Mouse (Mus musculus): ENCODE results near the gene Orc2. TPM values are rescaled to one million over a fixed set of nuclear protein-coding genes. Genes with fewer than 3 reads are reported as not detected.

Orc2 gene
- 28.0 and 28.6 TPM in 2 replicates for polyA plus RNA-seq (2015; fragmentation: Nextera tagmentation; extraction: Ambion mirVana)

GRCm38 (mm10) chr1:58504577-58505254, at the start of gene Orc2:
Gene Orc2, minus strand, starts transcription at chr1:58505109.
- H3K4me3 ChIP-seq (replicated peaks), result peak within 1 kb of the TSS; percentile 95
- H3K27ac ChIP-seq (replicated peaks), result peak within 1 kb of the TSS; percentile 90
- H3K4me1 ChIP-seq (replicated peaks), result peaks cover 32% of the 10 kb centered on the region
- under 1% methylated on average over 64 of the region's 64 CpGs for WGBS (ENCODE audit: insufficient replicate concordance)
- H3K36me3 ChIP-seq (replicated peaks), result peaks cover 26% of the 10 kb centered on the region
- peak within 1 kb of the TSS; percentile 77 for H3K4me2 ChIP-seq
- H3K9ac ChIP-seq, result peak within 1 kb of the TSS; percentile 92
- peaks cover 15% of the 10 kb centered on the region for H3K9me3 ChIP-seq (replicated peaks)
- no peaks in the 10 kb centered on the region for H3K27me3 ChIP-seq
- ATAC-seq (ENCODE audit: insufficient read depth), result peak; percentile 97

DNA sequence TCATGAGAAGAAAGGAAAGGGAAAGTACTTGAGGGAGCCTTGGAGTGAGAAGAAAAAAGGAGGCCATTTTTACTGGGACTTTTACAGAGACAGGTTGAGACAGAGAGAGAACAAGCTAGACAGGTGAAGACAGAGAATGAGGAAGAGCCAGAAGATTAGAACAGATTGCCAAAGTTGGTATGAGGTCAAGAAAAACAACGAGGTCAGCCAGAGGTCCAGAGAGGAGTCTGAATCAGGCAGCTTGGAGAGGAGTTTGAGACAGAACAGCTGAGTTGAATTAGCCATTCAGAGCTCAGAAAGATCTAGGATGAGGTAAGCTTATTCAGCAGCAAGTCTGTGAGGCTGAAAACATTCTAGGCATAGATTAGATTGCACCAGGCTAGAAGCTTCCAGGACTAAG, 36.5 kb upstream of the Orc2 start:
- Histone ChIP-seq H3K36me3 (replicated peaks) (peaks cover 58% of the 10 kb centered on the region), H3K4me2 (no peak overlapping the region), H3K9me3 (replicated peaks) (no peaks in the 10 kb centered on the region), H3K27ac (replicated peaks) (no peak overlapping the region), H3K9ac (no peak overlapping the region), H3K4me1 (replicated peaks) (no peaks in the 10 kb centered on the region), H3K27me3 (no peaks in the 10 kb centered on the region), H3K4me3 (replicated peaks) (no peak overlapping the region)
- 51% methylated on average over 1 of the region's 1 CpGs for WGBS (ENCODE audit: insufficient replicate concordance)
- ATAC-seq (ENCODE audit: insufficient read depth), result no peak

DNA sequence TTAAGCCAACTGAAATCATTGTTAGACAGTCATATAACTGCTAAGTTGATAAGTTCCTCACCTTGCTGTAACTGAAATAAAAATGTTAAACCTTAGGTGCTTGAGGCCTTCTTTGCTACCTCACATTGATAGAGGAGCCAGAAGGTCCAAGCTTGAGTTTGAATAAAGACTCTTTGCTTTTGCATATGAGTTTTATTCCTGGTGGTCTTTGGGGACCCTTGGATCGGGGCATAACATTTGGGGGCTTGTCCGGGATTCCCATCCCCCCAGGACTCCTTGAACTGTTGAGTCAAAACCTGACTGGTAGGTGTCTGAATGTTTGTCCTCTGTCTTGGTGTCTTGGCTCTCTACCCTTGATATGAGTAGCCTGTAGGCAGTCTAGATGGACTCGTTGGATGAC, 2.3 kb upstream of the Orc2 start:
- Histone ChIP-seq H3K4me1 (replicated peaks) (peaks cover 24% of the 10 kb centered on the region), H3K9ac (no peak overlapping the region), H3K4me3 (replicated peaks) (no peak overlapping the region), H3K27ac (replicated peaks) (no peak overlapping the region), H3K36me3 (replicated peaks) (peaks cover 11% of the 10 kb centered on the region), H3K9me3 (replicated peaks) (peaks cover 15% of the 10 kb centered on the region), H3K27me3 (no peaks in the 10 kb centered on the region), H3K4me2 (no peak overlapping the region)
- ATAC-seq (ENCODE audit: insufficient read depth), result no peak
- 83% methylated on average over 3 of the region's 3 CpGs for WGBS (ENCODE audit: insufficient replicate concordance)

GRCm38 (mm10) chr1:58503793-58504370, 1.0 kb downstream of the Orc2 start:
- Histone ChIP-seq H3K4me2 (peak overlapping the region; percentile 77), H3K9me3 (replicated peaks) (peaks cover 15% of the 10 kb centered on the region), H3K27ac (replicated peaks) (peak overlapping the region; percentile 90), H3K4me3 (replicated peaks) (peak overlapping the region; percentile 95), H3K36me3 (replicated peaks) (peaks cover 34% of the 10 kb centered on the region), H3K27me3 (no peaks in the 10 kb centered on the region), H3K9ac (peak overlapping the region; percentile 92), H3K4me1 (replicated peaks) (peaks cover 32% of the 10 kb centered on the region)
- ATAC-seq (ENCODE audit: insufficient read depth), result no peak
- WGBS (ENCODE audit: insufficient replicate concordance), result 7% methylated on average over 9 of the region's 9 CpGs

GRCm38 (mm10) chr1:58503134-58503533, 1.8 kb downstream of the Orc2 start:
- Histone ChIP-seq H3K9me3 (replicated peaks) (peaks cover 14% of the 10 kb centered on the region), H3K9ac (peak overlapping the region; percentile 92), H3K36me3 (replicated peaks) (peaks cover 42% of the 10 kb centered on the region), H3K27me3 (no peaks in the 10 kb centered on the region), H3K4me1 (replicated peaks) (peaks cover 32% of the 10 kb centered on the region), H3K4me2 (peak overlapping the region; percentile 77), H3K4me3 (replicated peaks) (peak overlapping the region; percentile 95), H3K27ac (replicated peaks) (peak overlapping the region; percentile 90)
- ATAC-seq (ENCODE audit: insufficient read depth), result peak; percentile 68

- Histone ChIP-seq H3K27me3 (no peaks in the 10 kb centered on the region), H3K9ac (no peak overlapping the region), H3K4me1 (replicated peaks) (peaks cover 22% of the 10 kb centered on the region), H3K36me3 (replicated peaks) (peaks cover 71% of the 10 kb centered on the region), H3K4me2 (no peak overlapping the region), H3K9me3 (replicated peaks) (no peaks in the 10 kb centered on the region), H3K27ac (replicated peaks) (no peak overlapping the region), H3K4me3 (replicated peaks) (no peak overlapping the region)
- no peak for ATAC-seq (ENCODE audit: insufficient read depth)
- WGBS (ENCODE audit: insufficient replicate concordance), result 70% methylated on average over 1 of the region's 1 CpGs
Observed at GRCm38 (mm10) chr1:58498758-58499157, 6.2 kb downstream of the Orc2 start.

- no peaks in the 10 kb centered on the region for H3K27me3 ChIP-seq
- no peak overlapping the region for H3K9ac ChIP-seq
- H3K9me3 ChIP-seq (replicated peaks), result no peaks in the 10 kb centered on the region
- H3K27ac ChIP-seq (replicated peaks), result no peak overlapping the region
- H3K4me1 ChIP-seq (replicated peaks), result peaks cover 11% of the 10 kb centered on the region
- H3K4me2 ChIP-seq, result no peak overlapping the region
- WGBS (ENCODE audit: insufficient replicate concordance), result 80% methylated on average over 4 of the region's 4 CpGs
- no peak overlapping the region for H3K4me3 ChIP-seq (replicated peaks)
- ATAC-seq (ENCODE audit: insufficient read depth), result no peak
- peaks cover 80% of the 10 kb centered on the region for H3K36me3 ChIP-seq (replicated peaks)
Observed at GRCm38 (mm10) chr1:58497678-58498077, 7.2 kb downstream of the Orc2 start.

- WGBS (ENCODE audit: insufficient replicate concordance), result 82% methylated on average over 6 of the region's 6 CpGs
Observed at GRCm38 (mm10) chr1:58495603-58496002, 9.3 kb downstream of the Orc2 start.

DNA sequence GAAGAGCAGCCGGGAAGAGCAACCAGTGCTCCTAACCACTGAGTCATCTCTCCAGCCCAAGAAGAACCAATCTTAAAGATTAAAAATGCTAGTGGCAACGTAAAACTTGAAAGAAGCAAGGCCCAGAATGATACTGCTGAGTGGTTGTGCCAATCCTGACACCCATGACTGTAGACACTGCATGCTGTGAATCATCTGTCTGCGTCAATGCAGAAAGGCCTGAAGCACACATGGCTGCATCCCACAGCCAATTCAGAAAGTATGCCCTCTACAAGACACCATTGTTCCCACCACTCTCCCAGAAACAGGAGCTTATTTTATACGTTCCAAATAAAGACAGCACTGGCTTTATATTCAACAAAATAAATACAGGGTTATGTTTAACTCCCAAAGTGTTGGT, 22.3 kb downstream of the Orc2 start:
- Histone ChIP-seq H3K27me3 (no peaks in the 10 kb centered on the region), H3K4me3 (replicated peaks) (no peak overlapping the region), H3K4me1 (replicated peaks) (no peaks in the 10 kb centered on the region), H3K36me3 (replicated peaks) (peaks cover 89% of the 10 kb centered on the region), H3K9me3 (replicated peaks) (no peaks in the 10 kb centered on the region), H3K4me2 (no peak overlapping the region), H3K9ac (no peak overlapping the region), H3K27ac (replicated peaks) (no peak overlapping the region)
- ATAC-seq (ENCODE audit: insufficient read depth), result no peak
- 83% methylated on average over 4 of the region's 4 CpGs for WGBS (ENCODE audit: insufficient replicate concordance)

More at GRCm38 (mm10) chr1:58495603-58496002, 9.3 kb downstream of the Orc2 start:
- no peaks in the 10 kb centered on the region for H3K4me1 ChIP-seq (replicated peaks)
- no peak overlapping the region for H3K9ac ChIP-seq
- no peaks in the 10 kb centered on the region for H3K9me3 ChIP-seq (replicated peaks)
- peaks cover 95% of the 10 kb centered on the region for H3K36me3 ChIP-seq (replicated peaks)
- H3K27me3 ChIP-seq, result no peaks in the 10 kb centered on the region
- no peak for ATAC-seq (ENCODE audit: insufficient read depth)
- H3K27ac ChIP-seq (replicated peaks), result no peak overlapping the region
- H3K4me2 ChIP-seq, result no peak overlapping the region
- no peak overlapping the region for H3K4me3 ChIP-seq (replicated peaks)

DNA sequence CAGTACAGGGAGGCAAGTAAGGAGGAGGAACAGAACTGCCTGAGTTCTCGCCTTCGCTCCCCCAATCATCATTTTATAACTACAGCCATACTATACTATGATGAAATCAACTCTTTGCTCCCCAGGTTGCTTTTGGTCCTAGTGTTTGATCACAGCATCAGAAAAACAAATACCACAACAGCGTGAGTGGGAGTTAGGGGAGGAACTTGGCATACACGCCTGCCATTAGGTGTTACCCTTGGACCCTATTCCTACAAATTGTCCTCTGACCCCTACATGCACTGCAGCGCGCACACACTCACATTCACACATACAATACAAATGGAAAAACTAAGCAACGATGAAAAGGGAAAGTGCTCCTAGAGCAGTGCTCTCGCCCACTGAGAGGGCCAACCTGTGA, 29.2 kb downstream of the Orc2 start:
- H3K4me2 ChIP-seq, result no peak overlapping the region
- H3K36me3 ChIP-seq (replicated peaks), result peaks cover 89% of the 10 kb centered on the region
- 86% methylated on average over 8 of the region's 8 CpGs for WGBS (ENCODE audit: insufficient replicate concordance)

DNA sequence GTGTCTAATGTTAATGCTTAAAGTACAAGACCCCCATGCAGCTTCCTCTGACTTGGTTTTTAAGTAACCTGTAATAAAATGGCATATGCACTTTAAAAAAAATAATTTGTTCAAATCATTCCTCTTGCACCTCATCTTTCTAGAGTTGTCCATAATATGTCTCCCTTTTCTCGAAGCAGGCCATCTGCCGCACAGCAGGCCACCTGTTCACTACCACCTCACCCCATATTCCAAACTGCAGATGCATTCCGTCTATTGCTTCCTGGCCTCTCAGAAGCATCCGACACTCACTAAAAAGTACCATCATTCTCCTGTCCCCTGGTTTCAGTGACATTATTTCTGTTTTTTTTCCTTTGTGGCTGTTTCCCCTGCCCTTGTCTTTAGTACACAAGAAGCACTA, 39.3 kb downstream of the Orc2 start:
- Histone ChIP-seq H3K4me1 (replicated peaks) (no peaks in the 10 kb centered on the region), H3K4me2 (no peak overlapping the region), H3K36me3 (replicated peaks) (peaks cover 95% of the 10 kb centered on the region), H3K9ac (no peak overlapping the region), H3K27me3 (no peaks in the 10 kb centered on the region), H3K27ac (replicated peaks) (no peak overlapping the region), H3K9me3 (replicated peaks) (no peaks in the 10 kb centered on the region), H3K4me3 (replicated peaks) (no peak overlapping the region)
- 91% methylated on average over 4 of the region's 4 CpGs for WGBS (ENCODE audit: insufficient replicate concordance)
- no peak for ATAC-seq (ENCODE audit: insufficient read depth)

More for the DNA sequence above, 29.2 kb downstream of the Orc2 start:
- no peak overlapping the region for H3K9ac ChIP-seq
- H3K27ac ChIP-seq (replicated peaks), result no peak overlapping the region
- no peaks in the 10 kb centered on the region for H3K27me3 ChIP-seq
- no peaks in the 10 kb centered on the region for H3K9me3 ChIP-seq (replicated peaks)
- H3K4me1 ChIP-seq (replicated peaks), result 0 out of 2 replicates have a peak, but pooled peaks cover 4% of the 10 kb centered on the region
- ATAC-seq (ENCODE audit: insufficient read depth), result no peak
- H3K4me3 ChIP-seq (replicated peaks), result no peak overlapping the region

All from liver, embryonic 15.5 days (tissue).